In genomic region chr1:90998268-90998890, GRCm38 (mm10) we compare ENCODE assay signal across 8 mouse cellular contexts. TPM values are rescaled to one million over a fixed set of nuclear protein-coding genes. Genes with fewer than 3 reads are reported as not detected.
A peak's percentile ranks its signal among the peaks of the same experiment; 100 is the strongest.
DNase-seq lines count a peak whose midpoint lies in the region; ATAC-seq and TF ChIP-seq lines count a peak whose summit lies in the region.

Lrrfip1 (plus strand) TSS chr1:90998737.

- TF ChIP-seq POLR2A in cortical plate, adult 2 months (IDR thresholded peaks at IDR 0.05; ENCODE audit: extremely low read depth, insufficient read depth, low read length) = peak; percentile 41; the same call in 1 of the 2 replicates

- 0 out of 2 replicates have a peak, but pooled peaks cover 3% of the 10 kb centered on the region for H3K9me3 ChIP-seq in hindbrain, embryonic 14.5 days (ENCODE audit: control insufficient read depth, low read length)
- no peaks in the 10 kb centered on the region for H3K9me3 ChIP-seq in limb, embryonic 11.5 days (ENCODE audit: control insufficient read depth, low read length)
- no peaks in the 10 kb centered on the region for H3K9me3 ChIP-seq in midbrain, embryonic 12.5 days
- 0 out of 2 replicates have a peak, but pooled peaks cover 5% of the 10 kb centered on the region for H3K9me3 ChIP-seq in stomach, embryonic 16.5 days (replicated peaks; ENCODE audit: control insufficient read depth, low read length)

- peaks cover 5% of the 10 kb centered on the region for H3K4me1 ChIP-seq in cortical plate, adult 2 months (ENCODE audit: control insufficient read depth, insufficient read depth, low read length)
- H3K4me1 ChIP-seq in hindbrain, embryonic 14.5 days (replicated peaks; ENCODE audit: control insufficient read depth, insufficient read depth, low read length) = peaks cover 14% of the 10 kb centered on the region; the same call in 1 of the 2 replicates
- peaks cover 8% of the 10 kb centered on the region for H3K4me1 ChIP-seq in limb, embryonic 11.5 days (ENCODE audit: control insufficient read depth, insufficient read depth, low read length)
- peaks cover 15% of the 10 kb centered on the region for H3K4me1 ChIP-seq in midbrain, embryonic 12.5 days
- peaks cover 15% of the 10 kb centered on the region; the same call in 1 of the 2 replicates for H3K4me1 ChIP-seq in stomach, embryonic 16.5 days (ENCODE audit: control insufficient read depth, insufficient read depth, low read length)

- H3K27ac ChIP-seq in cortical plate, adult 2 months (ENCODE audit: insufficient read depth, low read length) = peak within 1 kb of the TSS; percentile 61
- H3K27ac ChIP-seq in gastrocnemius, adult 2 months = peak within 1 kb of the TSS; percentile 97
- H3K27ac ChIP-seq in hindbrain, embryonic 14.5 days = peak within 1 kb of the TSS; percentile 60
- H3K27ac ChIP-seq in limb, embryonic 11.5 days (replicated peaks; ENCODE audit: low read depth, low read length) = 0 out of 2 replicates have a peak within 1 kb of the TSS, but pooled peaks have one; percentile 14
- 0 out of 2 replicates have a peak within 1 kb of the TSS, but pooled peaks have one; percentile 12 for H3K27ac ChIP-seq in midbrain, embryonic 12.5 days (replicated peaks)
- H3K27ac ChIP-seq in stomach, embryonic 16.5 days (ENCODE audit: low read length) = peak within 1 kb of the TSS; percentile 27; the same call in 1 of the 2 replicates

- no peaks in the 10 kb centered on the region for H3K27me3 ChIP-seq in hindbrain, embryonic 14.5 days (ENCODE audit: control insufficient read depth, insufficient read depth, low read length)
- H3K27me3 ChIP-seq in limb, embryonic 11.5 days (ENCODE audit: control insufficient read depth, insufficient read depth, low read length) = no peaks in the 10 kb centered on the region
- peaks cover 19% of the 10 kb centered on the region for H3K27me3 ChIP-seq in midbrain, embryonic 12.5 days
- no peaks in the 10 kb centered on the region for H3K27me3 ChIP-seq in stomach, embryonic 16.5 days (ENCODE audit: control insufficient read depth, insufficient read depth, low read length)

- peak; percentile 84 for ATAC-seq in hindbrain, embryonic 14.5 days (ENCODE audit: low FRiP score)
- peak; percentile 57 for ATAC-seq in limb, embryonic 11.5 days (ENCODE audit: insufficient number of reproducible peaks, low FRiP score, low TSS enrichment, low read depth)
- peak; percentile 74 for ATAC-seq in midbrain, embryonic 12.5 days (ENCODE audit: low FRiP score, low read depth)
- ATAC-seq in stomach, embryonic 16.5 days (ENCODE audit: insufficient read depth, low FRiP score) = peak; percentile 81

- DNase-seq in thymus, postnatal 4 days = peak; percentile 34
- DNase-seq in thymus, postnatal 10 days (ENCODE audit: low spot score in 2 of 2) = no peak
- DNase-seq in gastrocnemius, adult 2 months = peak; percentile 85
- DNase-seq in hindbrain, embryonic 14.5 days (ENCODE audit: low spot score) = peak; percentile 63
- peak; percentile 68 for DNase-seq in limb, embryonic 11.5 days (ENCODE audit: low spot score)

- H3K4me2 ChIP-seq in hindbrain, embryonic 14.5 days (replicated peaks) = peak within 1 kb of the TSS; percentile 82
- H3K4me2 ChIP-seq in limb, embryonic 11.5 days (ENCODE audit: low read depth, severe bottlenecking) = peak within 1 kb of the TSS; percentile 98
- H3K4me2 ChIP-seq in midbrain, embryonic 12.5 days (replicated peaks) = peak within 1 kb of the TSS; percentile 98
- H3K4me2 ChIP-seq in stomach, embryonic 16.5 days (ENCODE audit: low read depth, low read length) = peak within 1 kb of the TSS; percentile 96

- H3K9ac ChIP-seq in hindbrain, embryonic 14.5 days = peak within 1 kb of the TSS; percentile 81
- H3K9ac ChIP-seq in limb, embryonic 11.5 days (ENCODE audit: low read length) = peak within 1 kb of the TSS; percentile 83
- peak within 1 kb of the TSS; percentile 72 for H3K9ac ChIP-seq in midbrain, embryonic 12.5 days (replicated peaks)
- peak within 1 kb of the TSS; percentile 79 for H3K9ac ChIP-seq in stomach, embryonic 16.5 days (ENCODE audit: low read length)

- WGBS in hindbrain, embryonic 14.5 days = 2% methylated on average over 59 of the region's 59 CpGs
- WGBS in limb, embryonic 11.5 days = 2% methylated on average over 59 of the region's 59 CpGs
- 2% methylated on average over 59 of the region's 59 CpGs for WGBS in midbrain, embryonic 12.5 days
- WGBS in stomach, embryonic 16.5 days = 3% methylated on average over 59 of the region's 59 CpGs

- H3K36me3 ChIP-seq in hindbrain, embryonic 14.5 days (replicated peaks; ENCODE audit: control insufficient read depth, insufficient read depth) = no peaks in the 10 kb centered on the region
- H3K36me3 ChIP-seq in limb, embryonic 11.5 days (ENCODE audit: control insufficient read depth, insufficient read depth, low read length) = no peaks in the 10 kb centered on the region
- H3K36me3 ChIP-seq in midbrain, embryonic 12.5 days = no peaks in the 10 kb centered on the region
- H3K36me3 ChIP-seq in stomach, embryonic 16.5 days (ENCODE audit: control insufficient read depth, insufficient read depth, low read length) = no peaks in the 10 kb centered on the region

- H3K4me3 ChIP-seq in cortical plate, adult 2 months (ENCODE audit: insufficient read depth, low read length) = peak within 1 kb of the TSS; percentile 88
- H3K4me3 ChIP-seq in gastrocnemius, adult 2 months = peak within 1 kb of the TSS; percentile 95
- H3K4me3 ChIP-seq in hindbrain, embryonic 14.5 days (replicated peaks; ENCODE audit: low read length) = peak within 1 kb of the TSS; percentile 56
- H3K4me3 ChIP-seq in limb, embryonic 11.5 days (ENCODE audit: low read depth, low read length) = peak within 1 kb of the TSS; percentile 77
- peak within 1 kb of the TSS; percentile 75 for H3K4me3 ChIP-seq in midbrain, embryonic 12.5 days
- H3K4me3 ChIP-seq in stomach, embryonic 16.5 days (replicated peaks; ENCODE audit: low read length) = peak within 1 kb of the TSS; percentile 68

- TF ChIP-seq CTCF in cortical plate, adult 2 months (IDR thresholded peaks at IDR 0.05; ENCODE audit: extremely low read depth, insufficient read depth, low read length) = no peak
- no peak for TF ChIP-seq CTCF in gastrocnemius, adult 2 months (IDR thresholded peaks at IDR 0.05)

- intact Hi-C loops in gastrocnemius, adult 2 months (cut with DNase I) = no loop called here

RNA-seq across cellular contexts. Expression of gene Lrrfip1, which starts in this region (rescaled TPM):
- 80.0 and 92.5 TPM in 2 replicates for polyA plus RNA-seq in cortical plate, adult 2 months (2012; rRNA removed)
- total RNA-seq in gastrocnemius, adult 2 months (2021) = 100 to 1,000 TPM; 131 to 149 TPM
- polyA plus RNA-seq in hindbrain, embryonic 14.5 days (2014; fragmentation: Nextera tagmentation; extraction: Ambion mirVana) = 39.5 and 43.3 TPM in 2 replicates
- polyA plus RNA-seq in limb, embryonic 11.5 days (2014; fragmentation: Nextera tagmentation; extraction: Ambion mirVana) = 26.0 and 26.2 TPM in 2 replicates
- 18.7 and 19.8 TPM in 2 replicates for polyA plus RNA-seq in midbrain, embryonic 12.5 days (2016; fragmentation: Nextera tagmentation; extraction: Ambion mirVana)
- polyA plus RNA-seq in stomach, embryonic 16.5 days (2015; fragmentation: Nextera tagmentation; extraction: Ambion mirVana) = 85.4 and 88.0 TPM in 2 replicates

Comparison
In these comparisons a context has a peak if more than half of its experiments do, and no peak if none do; other contexts are left out.
1. DNase-seq: peak in thymus, postnatal 4 days (single experiment), gastrocnemius, adult 2 months (single experiment), hindbrain, embryonic 14.5 days (single experiment) and limb, embryonic 11.5 days (single experiment); none in thymus, postnatal 10 days (0 of 2).
2. H3K27ac ChIP-seq: peak in every context shown above with its lines; median percentile 97 in gastrocnemius, adult 2 months; 61 in cortical plate, adult 2 months; 60 in hindbrain, embryonic 14.5 days; 27 in stomach, embryonic 16.5 days; 14 in limb, embryonic 11.5 days; 12 in midbrain, embryonic 12.5 days.
3. Peak in every context shown above with its lines, with median percentiles within 50 percentile points of each other: H3K4me3 ChIP-seq, ATAC-seq, H3K4me2 ChIP-seq and H3K9ac ChIP-seq.